Mouse (Mus musculus) bone marrow macrophage, adult 2 months (primary cell): Measurements from ENCODE around the gene Grik4. TPM values are rescaled to one million over a fixed set of nuclear protein-coding genes. Genes with fewer than 3 reads are reported as not detected.

Source experiments
- H3K27ac ChIP-seq: 2 replicates; pipeline ENCODE4 v1.5.1; 2012; ENCODE audit warnings: low read depth, low read length; ENCODE audit not compliant: insufficient read depth
- H3K4me1 ChIP-seq: 2 replicates; pipeline ENCODE4 v1.6.1; 2012; ENCODE audit warnings: low read length; ENCODE audit not compliant: control insufficient read depth, insufficient read depth
- H3K4me3 ChIP-seq: 2 replicates; pipeline ENCODE4 v1.5.1; 2012; ENCODE audit warnings: mild to moderate bottlenecking, low read length, moderate library complexity; ENCODE audit not compliant: insufficient read depth
- CTCF ChIP-seq: IDR thresholded peaks from 2 replicates; pipeline ENCODE4 v1.5.1; 2012; ENCODE audit warnings: low read depth, mild to moderate bottlenecking, low read length, moderate library complexity
- POLR2A ChIP-seq: IDR thresholded peaks from 2 replicates; pipeline ENCODE4 v1.6.1; 2012; ENCODE audit warnings: mild to moderate bottlenecking, low read depth, low read length, borderline replicate concordance
- polyA plus RNA-seq: library from polyadenylated mRNA; stranded (reverse); fragments of >200 nt; gene quantifications from 2 replicates; pipeline ENCODE4 v1.2.4, GENCODE M21; 2012; ENCODE audit not compliant: missing spikeins, insufficient read depth, insufficient read length

The Grik4 gene
- polyA plus RNA-seq, 1 experiment: 0.12 TPM

DNA sequence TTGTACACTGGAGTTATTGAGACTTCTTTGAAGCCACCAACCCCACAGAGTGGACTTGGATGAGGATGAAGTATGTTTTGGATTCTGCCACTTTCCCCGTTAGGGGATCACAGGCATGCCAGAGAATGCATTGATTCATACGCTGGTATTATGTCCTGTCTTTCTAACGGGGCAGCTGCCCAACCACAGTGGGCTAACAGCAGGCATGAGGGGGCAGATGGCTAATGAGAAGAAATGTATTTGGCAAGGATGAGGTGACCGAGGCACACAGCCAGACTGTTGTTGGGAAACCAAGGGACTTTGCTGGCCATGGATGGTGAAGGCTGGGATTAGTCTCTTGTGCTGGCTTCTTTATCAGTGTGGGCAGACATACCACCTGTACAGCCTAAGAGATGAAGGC lies 312.8 kb downstream of the Grik4 start:
- no peak overlapping the region for H3K27ac ChIP-seq
- H3K4me3 ChIP-seq: no peak overlapping the region
- TF ChIP-seq CTCF: no peak
- TF ChIP-seq POLR2A: no peak
- H3K4me1 ChIP-seq: no peaks in the 10 kb centered on the region

DNA sequence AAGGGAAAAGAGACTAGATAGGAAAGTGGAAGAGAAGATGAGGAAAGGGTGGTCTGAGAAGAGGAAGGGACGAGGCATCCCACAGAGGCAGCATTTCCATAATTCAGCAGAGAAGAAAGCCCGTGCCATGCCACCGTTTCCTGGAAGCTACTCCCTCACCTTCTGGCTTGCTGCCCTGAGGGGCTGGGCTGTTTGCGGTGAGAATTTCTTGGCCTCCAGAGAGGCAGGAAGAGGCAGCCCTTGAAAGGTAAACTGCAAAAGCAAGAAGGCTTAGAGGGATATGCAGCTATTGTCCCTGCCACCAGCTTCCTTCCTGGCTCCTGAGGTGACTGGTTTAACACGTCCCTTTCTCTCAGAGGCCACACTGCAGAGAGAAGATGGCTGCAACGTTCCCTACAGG lies 316.7 kb downstream of the Grik4 start:
- Histone ChIP-seq H3K4me3 (no peak overlapping the region), H3K27ac (no peak overlapping the region), H3K4me1 (no peaks in the 10 kb centered on the region)
- TF ChIP-seq POLR2A: no peak
- no peak for TF ChIP-seq CTCF

DNA sequence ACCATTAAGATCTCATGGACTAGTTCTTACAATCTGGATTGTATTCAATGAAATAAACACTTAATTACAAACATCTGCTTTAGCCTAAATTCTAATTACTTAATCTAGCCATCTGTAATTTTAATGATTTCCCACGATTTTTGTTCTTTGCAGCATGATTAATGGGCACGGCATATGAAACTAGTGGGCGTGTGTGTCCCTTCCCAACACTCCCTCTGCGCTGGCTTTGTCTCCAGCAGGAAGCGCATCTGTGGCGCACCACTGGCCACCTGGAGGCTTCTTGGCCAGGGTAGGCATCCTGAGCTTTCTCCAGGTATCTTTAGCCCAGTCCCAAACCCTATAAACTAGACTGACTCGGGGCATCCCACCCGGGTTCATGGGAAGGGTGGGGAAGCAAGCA lies 317.1 kb downstream of the Grik4 start:
- Histone ChIP-seq H3K4me3 (no peak overlapping the region), H3K4me1 (no peaks in the 10 kb centered on the region), H3K27ac (no peak overlapping the region)
- TF ChIP-seq CTCF: no peak

DNA sequence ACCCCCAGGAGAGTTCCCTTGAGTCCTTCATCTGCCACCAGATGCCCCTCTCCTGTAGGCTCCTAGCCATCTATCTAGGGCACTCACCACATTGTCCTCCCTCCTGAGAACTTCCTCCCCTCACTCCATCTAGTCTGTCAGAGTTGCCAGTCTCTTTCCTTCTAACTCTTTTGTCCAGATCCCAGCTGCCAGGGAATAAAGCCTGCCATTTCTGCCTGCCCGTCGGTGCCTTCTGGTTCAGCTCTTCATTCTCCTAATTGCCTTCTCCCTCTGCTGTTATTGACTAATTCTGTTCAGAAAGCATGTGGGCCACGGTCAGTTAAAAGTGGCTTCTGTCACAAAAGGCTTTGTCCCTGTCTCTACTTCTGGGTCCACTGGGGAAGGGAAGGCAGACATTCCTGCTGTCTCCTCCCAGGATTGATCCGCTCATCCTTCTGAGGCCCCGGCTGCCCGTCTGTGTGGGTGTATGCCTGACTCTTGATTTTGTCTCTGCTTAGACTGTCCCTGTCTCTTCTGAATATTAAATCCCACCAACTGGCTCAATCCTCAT lies 318.0 kb downstream of the Grik4 start:
- H3K27ac ChIP-seq: no peak overlapping the region
- no peak overlapping the region for H3K4me3 ChIP-seq
- no peak for TF ChIP-seq POLR2A
- no peak for TF ChIP-seq CTCF
- H3K4me1 ChIP-seq: no peaks in the 10 kb centered on the region

DNA sequence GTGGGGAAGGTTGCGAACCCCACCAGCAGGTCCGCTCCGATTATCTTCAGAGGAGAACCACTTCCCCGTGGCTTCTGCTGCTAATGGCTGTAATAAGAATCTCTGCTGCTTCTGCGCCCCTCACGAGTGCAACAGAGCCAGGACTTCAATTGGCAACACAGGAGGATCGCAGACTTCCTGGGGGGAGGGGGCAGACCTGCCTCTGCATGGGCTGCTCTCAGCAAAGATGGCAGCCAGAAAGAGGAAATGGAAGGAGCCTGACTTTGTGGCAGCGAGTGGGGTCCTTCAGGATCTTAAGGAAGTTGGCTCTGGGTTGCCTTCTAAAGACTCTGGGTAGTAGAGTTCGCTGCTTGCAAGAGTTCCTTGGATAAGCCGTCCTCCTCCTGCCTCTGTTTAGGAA lies 329.9 kb downstream of the Grik4 start:
- TF ChIP-seq POLR2A (no peak), CTCF (no peak)
- H3K27ac ChIP-seq: no peak overlapping the region
- H3K4me3 ChIP-seq: no peak overlapping the region
- no peaks in the 10 kb centered on the region for H3K4me1 ChIP-seq

DNA sequence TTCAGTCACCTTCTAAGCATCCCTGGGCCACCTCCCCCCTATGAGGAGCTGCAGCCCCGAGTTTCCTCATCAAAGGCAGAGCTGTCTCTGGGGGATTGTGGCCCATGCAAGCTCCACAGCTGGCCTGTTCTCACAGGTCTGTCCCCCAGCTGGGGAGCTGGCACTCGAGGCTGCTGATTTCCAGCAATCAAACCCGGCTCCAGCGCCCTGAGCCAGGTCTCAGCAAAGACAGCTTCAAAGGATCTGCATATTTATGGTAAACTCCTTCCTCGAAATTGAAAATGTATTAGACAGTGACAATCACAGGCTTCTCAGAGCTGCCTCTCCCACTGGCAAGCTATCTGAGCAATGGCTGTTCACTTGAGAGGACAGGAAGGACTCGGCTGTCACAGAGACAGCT lies 330.5 kb downstream of the Grik4 start:
- Histone ChIP-seq H3K4me3 (no peak overlapping the region), H3K27ac (no peak overlapping the region), H3K4me1 (no peaks in the 10 kb centered on the region)
- no peak for TF ChIP-seq POLR2A
- TF ChIP-seq CTCF: no peak

DNA sequence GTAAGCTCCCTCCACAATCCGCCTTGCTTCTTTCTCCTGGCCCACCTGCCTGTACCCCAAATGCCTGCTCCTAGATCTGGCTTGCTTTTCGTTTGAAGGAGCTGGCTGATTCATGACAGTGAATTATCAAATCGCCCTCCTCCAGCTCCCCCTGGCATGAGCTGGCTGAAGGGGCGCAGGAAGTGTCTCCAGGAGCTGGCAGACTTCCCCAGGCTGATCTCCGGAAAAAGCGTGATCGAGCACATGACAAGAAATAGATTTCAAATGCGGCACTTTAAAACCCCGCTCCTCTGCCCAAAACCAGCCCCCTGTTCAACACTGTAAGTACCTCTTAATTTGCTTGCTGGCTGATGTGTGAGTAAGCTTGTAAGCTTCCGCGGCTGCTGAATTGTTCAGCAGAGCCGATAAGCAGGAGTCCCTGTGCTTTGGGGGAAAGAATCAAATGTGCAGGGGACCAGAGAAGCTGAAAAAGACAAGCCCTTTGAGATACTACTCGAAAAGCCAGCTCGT lies 331.8 kb downstream of the Grik4 start:
- Histone ChIP-seq H3K4me1 (no peaks in the 10 kb centered on the region), H3K27ac (no peak overlapping the region)

DNA sequence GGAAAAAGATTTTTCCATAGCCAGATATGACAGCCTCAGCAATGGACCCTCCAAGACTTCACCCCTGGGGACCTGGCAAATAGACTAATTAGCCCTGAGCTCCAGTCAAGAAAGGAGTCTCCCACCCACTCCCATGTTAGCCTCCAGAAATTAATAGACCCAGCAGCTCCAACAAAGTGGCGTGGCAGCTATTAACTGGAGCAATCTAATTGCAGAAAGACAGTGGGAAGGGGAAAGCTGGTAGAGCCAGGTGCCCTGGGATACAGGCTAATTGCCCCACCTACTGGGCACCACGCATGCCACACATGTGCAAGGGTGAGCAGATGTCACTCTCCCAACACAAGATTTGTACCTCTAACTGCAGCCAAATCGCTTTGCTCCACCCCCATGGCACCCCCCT lies 342.8 kb downstream of the Grik4 start:
- Histone ChIP-seq H3K27ac (no peak overlapping the region), H3K4me3 (no peak overlapping the region), H3K4me1 (no peaks in the 10 kb centered on the region)
- no peak for TF ChIP-seq CTCF
- no peak for TF ChIP-seq POLR2A

More for the DNA sequence above, 331.8 kb downstream of the Grik4 start:
- TF ChIP-seq CTCF (no peak), POLR2A (no peak)
- no peak overlapping the region for H3K4me3 ChIP-seq

DNA sequence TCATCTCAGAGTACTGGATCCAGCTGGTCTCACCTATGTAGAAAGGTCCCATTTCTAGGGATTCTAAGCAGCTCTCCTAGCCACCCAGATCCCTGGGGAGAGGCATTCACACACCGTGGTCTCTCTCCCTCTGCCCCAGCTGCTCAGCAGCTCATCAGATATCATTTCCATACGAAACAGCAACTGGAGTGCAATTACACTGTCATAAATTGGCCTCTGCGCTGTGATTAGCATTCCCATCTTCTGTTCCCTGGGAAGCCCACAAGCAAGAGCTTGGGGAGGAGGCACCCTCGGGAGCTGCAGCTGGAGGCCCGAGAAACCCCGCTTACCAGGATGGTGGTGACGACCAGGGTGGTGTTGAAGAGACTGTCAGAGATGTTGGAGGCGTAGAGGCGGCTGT lies 346.8 kb downstream of the Grik4 start:
- no peak overlapping the region for H3K4me3 ChIP-seq
- TF ChIP-seq POLR2A (no peak), CTCF (no peak)
- no peaks in the 10 kb centered on the region for H3K4me1 ChIP-seq
- H3K27ac ChIP-seq: no peak overlapping the region

DNA sequence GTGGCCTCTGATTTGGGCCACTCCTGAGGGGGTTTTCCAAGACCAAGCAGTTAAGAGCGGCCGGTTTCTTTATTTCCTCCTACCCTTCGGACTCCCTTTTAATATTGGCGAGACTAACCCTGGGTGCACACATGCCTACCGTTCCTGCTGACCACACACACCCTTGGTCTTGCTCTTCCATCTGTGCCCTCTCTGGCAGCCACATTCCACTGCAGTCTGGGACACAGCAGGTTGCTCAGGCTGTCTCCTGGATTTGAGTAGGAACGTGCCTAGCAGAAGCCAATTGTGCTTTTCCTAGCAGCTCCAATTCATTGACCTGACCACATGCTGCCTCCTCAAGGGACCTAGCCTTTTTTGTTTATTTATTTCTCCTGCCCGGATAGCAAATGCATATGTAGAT lies 365.8 kb downstream of the Grik4 start:
- Histone ChIP-seq H3K4me1 (no peaks in the 10 kb centered on the region), H3K4me3 (no peak overlapping the region), H3K27ac (no peak overlapping the region)
- TF ChIP-seq CTCF: no peak
- TF ChIP-seq POLR2A: no peak

DNA sequence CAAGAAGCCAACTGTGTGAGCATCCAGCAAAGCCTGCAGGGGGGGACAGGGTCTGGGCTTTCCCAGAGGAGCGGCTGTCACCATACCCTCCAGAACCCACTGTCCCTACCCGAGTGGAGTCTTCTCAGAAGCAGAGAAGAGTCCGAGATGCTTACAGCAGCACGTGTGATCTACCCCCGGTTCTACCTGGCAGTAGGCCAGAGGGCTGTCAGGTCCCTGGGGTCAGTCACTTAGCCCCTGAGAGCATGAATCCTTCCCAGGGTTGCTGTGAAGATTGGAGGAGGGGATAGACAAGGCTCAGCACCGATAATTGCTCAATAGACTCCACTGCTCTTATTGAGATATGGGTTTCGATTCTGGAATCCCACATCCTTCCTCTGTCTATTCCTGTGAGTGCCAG lies 366.2 kb downstream of the Grik4 start:
- Histone ChIP-seq H3K4me1 (no peaks in the 10 kb centered on the region), H3K4me3 (no peak overlapping the region), H3K27ac (no peak overlapping the region)
- TF ChIP-seq CTCF: no peak
- TF ChIP-seq POLR2A: no peak
